Mouse (Mus musculus) lung, adult 2 months (tissue): ENCODE measurements around the gene Mroh8.

Experiments used
- CTCF ChIP-seq: fragments of 200-500 bp; IDR thresholded peaks from 2 replicates; pipeline ENCODE4 v1.5.1; 2011; ENCODE audit warnings: mild to moderate bottlenecking, low read length, control low read depth; ENCODE audit not compliant: insufficient read depth
- POLR2A ChIP-seq: fragments of 200-500 bp; IDR thresholded peaks from 2 replicates; pipeline ENCODE4 v1.6.1; 2011; ENCODE audit warnings: low read depth, mild to moderate bottlenecking, control low read depth, low read length, borderline replicate concordance; ENCODE audit errors: extremely low read depth

- no peak for TF ChIP-seq CTCF
- TF ChIP-seq POLR2A, result no peak
These were observed 104.9 kb downstream of the Mroh8 start for GRCm38 (mm10) chr2:157174416-157174815.
